Mouse (Mus musculus): ENCODE results near the gene Glt8d2.
"Not testable (repeated sequence)": the region's sequence is repeated elsewhere in the genome, so short reads cannot be mapped to it uniquely, and the experiment has no call there.

The Glt8d2 gene

GRCm38 (mm10) chr10:82641481-82641880, 49.0 kb downstream of the Glt8d2 start:
- no peak for DNase-seq

GRCm38 (mm10) chr10:82639032-82639698, 51.3 kb downstream of the Glt8d2 start:
- no peak for DNase-seq

- no peak for DNase-seq
Measured at GRCm38 (mm10) chr10:82636321-82636720, 54.1 kb downstream of the Glt8d2 start.

- DNase-seq: no peak
Measured at GRCm38 (mm10) chr10:82634348-82634747, 56.1 kb downstream of the Glt8d2 start.

- DNase-seq: no peak
Measured at GRCm38 (mm10) chr10:82632496-82633280, 57.8 kb downstream of the Glt8d2 start.

GRCm38 (mm10) chr10:82631133-82631532, 59.3 kb downstream of the Glt8d2 start:
- no peak for DNase-seq

- DNase-seq: no peak
Measured at GRCm38 (mm10) chr10:82630497-82630896, 60.0 kb downstream of the Glt8d2 start.

DNA sequence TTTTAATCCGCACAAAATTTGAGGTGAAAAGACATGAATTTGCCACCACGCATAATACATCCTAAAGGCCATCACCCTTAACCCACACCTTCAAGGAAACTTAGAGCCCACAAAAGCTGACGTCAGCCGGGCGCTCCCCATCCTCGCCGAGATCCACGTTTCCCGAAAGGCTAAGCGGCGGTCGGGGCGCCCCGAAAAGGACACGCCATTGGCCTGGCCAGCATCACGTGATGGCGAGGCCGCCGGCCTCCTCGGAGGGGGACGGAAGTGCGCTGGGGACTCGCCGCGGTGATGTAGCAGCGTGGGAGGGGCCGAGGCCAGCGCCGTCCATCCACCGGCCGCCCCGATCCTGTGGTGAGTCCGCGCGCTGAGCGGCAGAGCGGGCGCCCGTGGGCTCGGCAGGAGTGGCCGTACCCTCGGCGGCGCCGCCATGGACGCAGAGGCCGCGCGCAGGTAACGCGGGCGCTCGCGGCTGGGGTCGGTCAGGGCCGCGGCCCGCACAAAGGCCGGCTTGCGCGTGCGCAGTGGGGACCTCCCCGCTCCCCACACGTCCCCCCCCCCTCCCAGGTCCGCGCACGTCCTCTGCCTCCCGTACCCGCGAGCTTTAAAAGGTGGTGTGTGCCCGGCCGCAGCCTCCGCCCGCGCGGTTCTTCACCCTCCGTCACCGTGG, 60.7 kb downstream of the Glt8d2 start, which contains the start of gene Tdg:
Gene Tdg, plus strand, starts transcription at position 243 of the 670 bp plus-strand sequence.
- DNase-seq: peak; percentile 91

DNA sequence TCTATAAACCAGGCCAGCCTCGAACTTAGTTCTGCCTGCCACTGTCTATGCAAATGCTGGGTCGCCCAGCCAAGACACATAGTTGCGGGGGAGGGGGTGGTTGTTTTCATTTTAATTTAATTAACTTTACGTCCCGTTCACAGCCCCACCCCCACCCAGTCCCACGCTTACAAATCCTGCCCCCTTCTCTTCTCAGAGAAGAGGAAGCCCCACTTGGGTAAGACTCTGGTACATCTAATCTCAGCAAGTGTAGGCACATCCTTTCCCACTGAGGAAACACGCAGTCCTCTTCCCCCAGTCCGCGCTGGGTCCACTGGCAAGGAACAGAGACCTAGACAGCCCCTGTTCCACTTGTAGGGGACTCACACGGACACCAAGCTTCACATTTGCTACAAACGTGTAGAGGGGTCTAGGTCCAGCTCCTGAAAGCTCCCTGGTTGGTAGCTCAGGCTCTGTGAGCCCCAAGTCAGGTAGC, 61.3 kb downstream of the Glt8d2 start:
- DNase-seq: peak; percentile 48

DNA sequence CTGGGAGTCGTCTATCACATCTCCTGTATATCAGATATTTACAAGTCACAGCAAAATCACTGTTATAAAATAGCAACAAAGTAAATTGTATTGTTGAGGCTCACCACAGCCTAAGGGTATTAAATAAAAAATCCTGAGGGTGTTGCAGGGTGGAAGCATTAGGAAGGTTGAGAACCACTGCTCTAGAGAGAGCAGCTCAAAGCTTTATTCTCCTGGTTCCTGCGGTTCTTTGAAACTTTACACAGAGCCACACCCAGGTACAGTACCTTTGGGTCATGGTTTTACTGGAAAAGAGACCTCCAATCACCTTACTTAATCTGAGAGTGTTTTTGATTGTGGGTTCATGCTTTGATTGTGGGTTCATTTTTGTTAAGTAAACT, 66.9 kb downstream of the Glt8d2 start:
- not testable (repeated sequence) for DNase-seq

DNA sequence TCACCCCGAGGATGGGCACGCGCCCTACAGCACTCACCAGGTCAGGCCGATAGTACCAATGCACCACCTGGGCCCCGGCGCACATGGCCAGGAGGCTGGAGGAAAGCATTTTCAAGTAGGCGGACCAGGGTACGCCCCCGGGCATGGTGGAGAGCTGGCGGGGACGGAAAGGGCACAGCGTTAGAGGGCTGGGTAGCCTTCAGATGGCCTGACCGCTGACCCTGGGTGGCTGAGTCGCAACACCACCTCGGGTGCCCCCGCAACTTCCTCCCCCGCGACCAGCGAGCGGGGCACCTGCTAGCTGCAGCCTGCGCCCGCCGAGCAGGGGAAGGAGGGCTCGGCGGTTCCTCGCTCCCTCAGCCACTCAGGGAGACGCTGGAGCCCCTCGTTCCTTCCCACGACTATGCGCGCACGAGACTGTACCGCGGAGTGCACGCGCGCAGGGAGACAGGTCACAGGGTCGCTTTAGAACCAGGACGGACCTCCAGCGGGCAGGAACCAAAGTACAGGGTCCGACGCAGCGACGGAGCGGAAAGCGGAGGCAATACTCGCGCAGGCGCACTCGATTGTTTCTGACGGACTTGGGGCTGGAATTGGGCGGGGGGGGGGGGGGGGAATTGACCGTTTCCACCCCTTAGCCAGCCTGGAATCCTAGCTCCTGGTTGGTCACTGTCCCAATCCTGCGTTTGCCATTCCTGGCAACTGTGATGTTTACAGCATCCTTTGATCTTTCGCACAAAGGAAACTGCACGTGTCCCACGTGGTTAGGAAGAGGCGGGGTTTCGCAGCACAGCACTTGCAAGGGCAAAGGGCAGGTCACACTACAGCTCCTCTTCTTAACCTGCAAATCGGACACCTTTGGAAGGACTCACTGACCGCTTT, 67.5 kb downstream of the Glt8d2 start, which contains the start of gene 1190007I07Rik:
Gene 1190007I07Rik, minus strand, starts transcription at position 558 of the 882 bp plus-strand sequence.
- DNase-seq: peak; percentile 90

- no peak for DNase-seq
Measured at GRCm38 (mm10) chr10:82622235-82622634, 68.2 kb downstream of the Glt8d2 start.
